In the genomic region with DNA sequence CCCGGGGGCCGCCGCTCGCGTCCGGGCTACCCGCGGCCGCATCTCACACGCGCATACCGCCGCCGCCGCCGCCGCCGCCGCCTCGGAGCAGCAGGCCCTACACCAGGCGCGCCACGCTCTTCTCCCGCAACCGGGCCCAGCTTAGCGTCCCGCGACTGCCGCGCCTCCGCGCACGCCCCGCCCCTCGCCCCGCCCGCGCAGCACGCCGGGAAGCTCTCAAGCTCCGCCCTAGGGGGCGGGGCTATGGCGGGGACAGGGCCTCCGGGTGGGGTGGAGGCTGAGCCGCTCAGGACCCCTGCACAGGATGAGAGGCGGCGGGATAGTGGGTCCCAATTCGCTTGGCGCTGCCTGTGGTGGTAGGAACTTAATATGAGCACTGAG, we compare ENCODE assay signal across 8 mouse cellular contexts. TPM values are rescaled to one million over a fixed set of nuclear protein-coding genes. Genes with fewer than 3 reads are reported as not detected.
A peak's percentile ranks its signal among the peaks of the same experiment; 100 is the strongest.
DNase-seq lines count a peak whose midpoint lies in the region; ATAC-seq and TF ChIP-seq lines count a peak whose summit lies in the region.

No protein-coding gene starts in this region.

- under 1% methylated on average over 29 of the region's 49 CpGs for WGBS in embryonic facial prominence, embryonic 13.5 days
- 0% methylated on average over 35 of the region's 49 CpGs for WGBS in heart, adult 2 months
- under 1% methylated on average over 49 of the region's 49 CpGs for WGBS in kidney, adult 2 months
- under 1% methylated on average over 27 of the region's 49 CpGs for WGBS in limb, embryonic 12.5 days
- WGBS in midbrain, embryonic 14.5 days, result under 1% methylated on average over 48 of the region's 49 CpGs
- 2% methylated on average over 47 of the region's 49 CpGs for WGBS in spleen, adult 2 months

- TF ChIP-seq EP300 in heart, adult 2 months (IDR thresholded peaks at IDR 0.05; ENCODE audit: insufficient read depth, low read depth, low read length), result no peak

- peak; percentile 94 for DNase-seq in A20 (ENCODE audit: low read depth, low spot score)
- peak; percentile 79 to 88 for DNase-seq in adrenal gland, postnatal 4 days (ENCODE audit: low spot score in 2 of 2)
- peak; percentile 95 to 96 for DNase-seq in heart, adult 2 months
- DNase-seq in kidney, adult 2 months, result peak; percentile 94
- peak; percentile 98 for DNase-seq in midbrain, embryonic 14.5 days
- peak; percentile 76 to 88 for DNase-seq in spleen, adult 2 months (ENCODE audit: low read depth in 1 of 2, low spot score in 2 of 2)

- no peaks in the 10 kb centered on the region for H3K36me3 ChIP-seq in embryonic facial prominence, embryonic 13.5 days
- no peaks in the 10 kb centered on the region for H3K36me3 ChIP-seq in heart, adult 2 months (ENCODE audit: control insufficient read depth, insufficient read depth, low read length)
- no peaks in the 10 kb centered on the region for H3K36me3 ChIP-seq in kidney, adult 2 months (ENCODE audit: control insufficient read depth, insufficient read depth, low read length)
- no peaks in the 10 kb centered on the region for H3K36me3 ChIP-seq in limb, embryonic 12.5 days
- H3K36me3 ChIP-seq in midbrain, embryonic 14.5 days (ENCODE audit: control insufficient read depth, insufficient read depth, low read length), result no peaks in the 10 kb centered on the region
- H3K36me3 ChIP-seq in spleen, adult 2 months (ENCODE audit: control insufficient read depth, insufficient read depth, low read length), result no peaks in the 10 kb centered on the region

- H3K27me3 ChIP-seq in embryonic facial prominence, embryonic 13.5 days, result no peaks in the 10 kb centered on the region
- H3K27me3 ChIP-seq in heart, adult 2 months (ENCODE audit: control insufficient read depth, insufficient read depth, low read length), result no peaks in the 10 kb centered on the region
- H3K27me3 ChIP-seq in kidney, adult 2 months (replicated peaks; ENCODE audit: control insufficient read depth, insufficient read depth, low read length), result no peaks in the 10 kb centered on the region
- H3K27me3 ChIP-seq in limb, embryonic 12.5 days, result no peaks in the 10 kb centered on the region
- no peaks in the 10 kb centered on the region for H3K27me3 ChIP-seq in midbrain, embryonic 14.5 days (ENCODE audit: control insufficient read depth, insufficient read depth, low read length)
- no peaks in the 10 kb centered on the region for H3K27me3 ChIP-seq in spleen, adult 2 months (ENCODE audit: control insufficient read depth, insufficient read depth, low read length)

- TF ChIP-seq CTCF in heart, adult 2 months (IDR thresholded peaks at IDR 0.05), result 0 out of 2 replicates have a peak, but pooled peaks have one; percentile 1
- no peak for TF ChIP-seq CTCF in kidney, adult 2 months (conservative IDR thresholded peaks at IDR 0.05; ENCODE audit: insufficient read depth, insufficient read length, low read depth, low read length)
- TF ChIP-seq CTCF in spleen, adult 2 months (IDR thresholded peaks at IDR 0.05; ENCODE audit: extremely low read depth, insufficient read depth, insufficient read length, insufficient replicate concordance), result no peak

- intact Hi-C loops in heart, adult 2 months (cut with DNase I), result loop anchor here (5.0 kb wide), 1 partner anchor 253 kb away; the partner anchor contains the start of gene Pop4

- 0 out of 2 replicates have a peak, but pooled peaks cover 1% of the 10 kb centered on the region for H3K79me2 ChIP-seq in heart, adult 2 months (replicated peaks; ENCODE audit: control insufficient read depth, insufficient read depth, low read length)

- peak overlapping the region; percentile 80 for H3K4me3 ChIP-seq in embryonic facial prominence, embryonic 13.5 days
- H3K4me3 ChIP-seq in heart, adult 2 months, result peak overlapping the region; percentile 97
- peak overlapping the region; percentile 67 for H3K4me3 ChIP-seq in kidney, adult 2 months (ENCODE audit: insufficient read depth, low read depth, low read length)
- peak overlapping the region; percentile 89 for H3K4me3 ChIP-seq in limb, embryonic 12.5 days (replicated peaks)
- H3K4me3 ChIP-seq in midbrain, embryonic 14.5 days (replicated peaks; ENCODE audit: low read depth, low read length), result peak overlapping the region; percentile 79
- peak overlapping the region; percentile 91 for H3K4me3 ChIP-seq in spleen, adult 2 months (ENCODE audit: extremely low read depth, insufficient read depth, insufficient read length)

- TF ChIP-seq POLR2A in heart, adult 2 months (IDR thresholded peaks at IDR 0.05; ENCODE audit: insufficient read depth, low read depth, low read length), result peak; percentile 53; the same call in 1 of the 2 replicates
- no peak for TF ChIP-seq POLR2A in kidney, adult 2 months (IDR thresholded peaks at IDR 0.05; ENCODE audit: low read depth, low read length)
- TF ChIP-seq POLR2A in spleen, adult 2 months (IDR thresholded peaks at IDR 0.05; ENCODE audit: low read depth, low read length), result peak; percentile 57

- H3K4me2 ChIP-seq in embryonic facial prominence, embryonic 13.5 days, result peak overlapping the region; percentile 67
- H3K4me2 ChIP-seq in limb, embryonic 12.5 days, result peak overlapping the region; percentile 62
- H3K4me2 ChIP-seq in midbrain, embryonic 14.5 days (ENCODE audit: low read length), result peak overlapping the region; percentile 70

- peak overlapping the region; percentile 90 for H3K27ac ChIP-seq in embryonic facial prominence, embryonic 13.5 days
- peak overlapping the region; percentile 87 for H3K27ac ChIP-seq in heart, adult 2 months
- peak overlapping the region; percentile 44 for H3K27ac ChIP-seq in kidney, adult 2 months (ENCODE audit: insufficient read depth, low read depth, low read length)
- peak overlapping the region; percentile 93 for H3K27ac ChIP-seq in limb, embryonic 12.5 days
- H3K27ac ChIP-seq in midbrain, embryonic 14.5 days (replicated peaks; ENCODE audit: low read depth, low read length), result peak overlapping the region; percentile 84
- peak overlapping the region; percentile 88 for H3K27ac ChIP-seq in spleen, adult 2 months (ENCODE audit: insufficient read depth, low read length)

- H3K9ac ChIP-seq in embryonic facial prominence, embryonic 13.5 days, result peak overlapping the region; percentile 90
- H3K9ac ChIP-seq in heart, adult 2 months (ENCODE audit: low read depth, low read length), result peak overlapping the region; percentile 97
- peak overlapping the region; percentile 93 for H3K9ac ChIP-seq in limb, embryonic 12.5 days (replicated peaks)
- peak overlapping the region; percentile 71 for H3K9ac ChIP-seq in midbrain, embryonic 14.5 days (replicated peaks; ENCODE audit: low read length)

- no peaks in the 10 kb centered on the region for H3K9me3 ChIP-seq in embryonic facial prominence, embryonic 13.5 days
- H3K9me3 ChIP-seq in limb, embryonic 12.5 days, result no peaks in the 10 kb centered on the region
- no peaks in the 10 kb centered on the region for H3K9me3 ChIP-seq in midbrain, embryonic 14.5 days (ENCODE audit: control insufficient read depth, low read length)

- peak; percentile 95 for ATAC-seq in embryonic facial prominence, embryonic 13.5 days (ENCODE audit: insufficient number of reproducible peaks, insufficient read depth, low FRiP score, low TSS enrichment, low read depth)
- peak; percentile 94 for ATAC-seq in limb, embryonic 12.5 days (ENCODE audit: insufficient number of reproducible peaks, insufficient read depth, low FRiP score, low TSS enrichment, low read depth)
- peak; percentile 96 for ATAC-seq in midbrain, embryonic 14.5 days (ENCODE audit: low FRiP score, low TSS enrichment)

- H3K4me1 ChIP-seq in embryonic facial prominence, embryonic 13.5 days, result peaks cover 12% of the 10 kb centered on the region; the same call in 1 of the 2 replicates
- H3K4me1 ChIP-seq in heart, adult 2 months (ENCODE audit: control insufficient read depth, insufficient read depth, low read length), result no peaks in the 10 kb centered on the region; the same call in 1 of the 2 replicates
- peaks cover 3% of the 10 kb centered on the region; the same call in 1 of the 2 replicates for H3K4me1 ChIP-seq in kidney, adult 2 months (ENCODE audit: control insufficient read depth, insufficient read depth, low read length)
- no peaks in the 10 kb centered on the region for H3K4me1 ChIP-seq in limb, embryonic 12.5 days (replicated peaks)
- peaks cover 7% of the 10 kb centered on the region; the same call in 1 of the 2 replicates for H3K4me1 ChIP-seq in midbrain, embryonic 14.5 days (ENCODE audit: control insufficient read depth, insufficient read depth, low read length)
- H3K4me1 ChIP-seq in spleen, adult 2 months (ENCODE audit: control insufficient read depth, insufficient read depth, insufficient read length), result no peaks in the 10 kb centered on the region; the same call in 1 of the 2 replicates

RNA-seq across cellular contexts. Expression of gene Uri1, which starts 4.0 kb away (rescaled TPM):
- 10 to 100 TPM; 63.4 to 75.1 TPM for total RNA-seq in adrenal gland, postnatal 4 days (2021)
- polyA plus RNA-seq in embryonic facial prominence, embryonic 13.5 days (2015; fragmentation: Nextera tagmentation; extraction: Ambion mirVana), result 44.4 and 45.1 TPM in 2 replicates
- total RNA-seq in heart, adult 2 months (2021), result 10 to 100 TPM; 15.1 to 19.9 TPM
- 5.8 and 13.2 TPM in 2 replicates for polyA plus RNA-seq in heart, adult 2 months (2012; rRNA removed)
- 6.1 and 7.1 TPM in 2 replicates for polyA plus RNA-seq in kidney, adult 2 months (2012; rRNA removed)
- polyA plus RNA-seq in limb, embryonic 12.5 days (2016; fragmentation: Nextera tagmentation; extraction: Ambion mirVana), result 46.0 and 47.8 TPM in 2 replicates
- 29.2 and 37.4 TPM in 2 replicates for polyA plus RNA-seq in midbrain, embryonic 14.5 days (2014; fragmentation: Nextera tagmentation; extraction: Ambion mirVana)
- 5.3 and 7.4 TPM in 2 replicates for polyA plus RNA-seq in spleen, adult 2 months (2012; rRNA removed)

Comparison
In these comparisons a context has a peak if more than half of its experiments do, and no peak if none do; other contexts are left out.
1. Peak in every context shown above with its lines: DNase-seq, ATAC-seq, H3K4me3 ChIP-seq and H3K27ac ChIP-seq.